Mouse (Mus musculus): ENCODE data around the gene Kbtbd12. TPM values are rescaled to one million over a fixed set of nuclear protein-coding genes. Genes with fewer than 3 reads are reported as not detected.

The Kbtbd12 gene
- polyA plus RNA-seq, 2 experiments, result 0.78 to 0.95 TPM

DNA sequence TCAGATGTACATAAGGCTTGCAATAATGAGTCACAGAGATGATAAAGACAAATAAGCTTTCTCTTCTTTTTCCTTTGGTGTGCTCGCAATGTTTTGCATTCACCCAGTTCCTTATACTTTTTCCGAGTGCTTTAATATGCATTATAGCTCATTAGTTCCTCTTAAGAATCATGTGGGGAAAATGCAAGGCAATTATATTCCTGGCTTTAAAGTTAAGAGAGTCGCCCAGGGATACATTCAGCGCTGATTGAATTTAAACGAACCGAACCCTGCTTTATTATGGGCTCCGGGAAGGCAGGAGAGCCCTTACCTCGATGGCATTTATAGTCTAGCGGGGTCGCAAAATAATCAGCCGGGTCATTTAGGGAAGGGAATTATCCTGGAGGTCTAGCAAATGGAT lies 10.8 kb downstream of the Kbtbd12 start:
- Histone ChIP-seq H3K4me1 (ENCODE audit: control insufficient read depth, insufficient read depth, low read length) (peaks cover 7% of the 10 kb centered on the region; the same call in 1 of the 2 replicates), H3K27me3 (ENCODE audit: control insufficient read depth, insufficient read depth, low read length) (no peaks in the 10 kb centered on the region), H3K27ac (replicated peaks; ENCODE audit: low read depth, low read length) (no peak overlapping the region), H3K4me2 (replicated peaks; ENCODE audit: low read depth, low read length, severe bottlenecking) (peak overlapping the region; percentile 95), H3K9me3 (ENCODE audit: control insufficient read depth, low read length) (no peaks in the 10 kb centered on the region), H3K9ac (ENCODE audit: low read depth, low read length, severe bottlenecking) (peak overlapping the region; percentile 54), H3K4me3 (replicated peaks; ENCODE audit: low read length) (peak overlapping the region; percentile 46), H3K36me3 (ENCODE audit: control insufficient read depth, insufficient read depth, low read length) (no peaks in the 10 kb centered on the region)
- no peak for DNase-seq (ENCODE audit: low spot score)
- TF ChIP-seq POLR2A (IDR thresholded peaks at IDR 0.05; ENCODE audit: borderline replicate concordance, extremely low read depth, insufficient read depth, insufficient read length), result no peak
- 10% methylated on average over 11 of the region's 11 CpGs for WGBS
- no peak for ATAC-seq (ENCODE audit: low FRiP score, low read depth)

DNA sequence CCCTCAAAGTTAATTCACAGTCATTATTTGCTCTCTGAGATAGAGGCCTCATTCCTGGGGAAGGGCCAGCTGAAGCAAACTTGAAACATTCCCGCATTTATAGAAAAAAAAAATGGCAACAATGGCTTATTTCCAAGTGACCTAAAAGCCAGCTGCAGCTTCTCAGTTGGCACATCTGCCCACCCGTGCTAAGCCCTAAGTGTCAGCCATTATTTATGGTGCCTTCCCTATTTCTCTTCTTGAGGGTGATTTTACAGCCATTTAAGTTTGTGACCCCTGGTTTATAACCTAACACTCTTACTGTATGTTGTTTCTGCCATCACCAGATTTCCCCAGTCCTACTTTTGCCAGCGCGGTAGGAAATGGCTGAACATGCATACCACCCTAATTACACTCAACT lies 11.3 kb downstream of the Kbtbd12 start:
- Histone ChIP-seq H3K4me3 (replicated peaks; ENCODE audit: low read length) (no peak overlapping the region), H3K9me3 (ENCODE audit: control insufficient read depth, low read length) (no peaks in the 10 kb centered on the region), H3K4me2 (replicated peaks; ENCODE audit: low read depth, low read length, severe bottlenecking) (no peak overlapping the region; the same call in 1 of the 2 replicates), H3K4me1 (ENCODE audit: control insufficient read depth, insufficient read depth, low read length) (peaks cover 7% of the 10 kb centered on the region; the same call in 1 of the 2 replicates), H3K27me3 (ENCODE audit: control insufficient read depth, insufficient read depth, low read length) (no peaks in the 10 kb centered on the region), H3K9ac (ENCODE audit: low read depth, low read length, severe bottlenecking) (no peak overlapping the region), H3K27ac (replicated peaks; ENCODE audit: low read depth, low read length) (no peak overlapping the region), H3K36me3 (ENCODE audit: control insufficient read depth, insufficient read depth, low read length) (no peaks in the 10 kb centered on the region)
- ATAC-seq (ENCODE audit: low FRiP score, low read depth), result no peak
- no peak for DNase-seq (ENCODE audit: low spot score)
- no peak for TF ChIP-seq POLR2A (IDR thresholded peaks at IDR 0.05; ENCODE audit: borderline replicate concordance, extremely low read depth, insufficient read depth, insufficient read length)
- WGBS, result 17% methylated on average over 4 of the region's 4 CpGs

DNA sequence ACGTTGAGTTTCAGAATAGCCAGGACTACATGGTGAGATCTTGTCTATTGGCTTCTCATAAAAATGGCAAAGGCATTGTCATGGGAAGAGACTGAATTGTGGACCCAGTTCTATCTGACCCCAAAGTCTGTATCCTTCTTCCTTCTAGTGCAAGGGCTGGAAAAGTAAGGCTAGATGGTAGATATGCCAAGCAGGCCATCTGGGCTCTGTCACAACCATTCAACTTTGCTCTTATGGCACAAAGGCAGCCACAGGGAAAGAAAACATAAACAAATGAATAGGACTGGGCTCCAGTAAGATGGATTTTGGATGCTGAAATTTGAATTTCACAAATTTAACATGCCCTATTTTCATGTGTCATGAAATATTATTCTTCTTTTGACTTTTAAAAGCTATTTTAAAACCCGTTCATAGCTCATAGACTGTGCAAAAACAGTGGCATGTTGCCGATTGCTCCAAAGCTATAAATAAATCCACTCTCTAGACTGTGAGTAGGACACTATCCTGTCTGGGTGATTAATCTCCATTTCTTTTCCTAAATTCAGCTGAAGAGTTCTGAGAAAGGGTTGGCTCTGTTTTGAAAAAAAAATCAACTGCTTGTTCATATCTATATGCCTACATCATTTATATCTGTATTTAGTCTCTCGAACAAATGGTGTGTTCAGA lies 15.8 kb downstream of the Kbtbd12 start:
- DNase-seq (ENCODE audit: low spot score), result no peak
- H3K9ac ChIP-seq (ENCODE audit: low read depth, low read length, severe bottlenecking), result no peak overlapping the region
- no peak for TF ChIP-seq POLR2A (IDR thresholded peaks at IDR 0.05; ENCODE audit: borderline replicate concordance, extremely low read depth, insufficient read depth, insufficient read length)
- H3K36me3 ChIP-seq (ENCODE audit: control insufficient read depth, insufficient read depth, low read length), result no peaks in the 10 kb centered on the region
- H3K27ac ChIP-seq (replicated peaks; ENCODE audit: low read depth, low read length), result no peak overlapping the region
- H3K4me1 ChIP-seq (ENCODE audit: control insufficient read depth, insufficient read depth, low read length), result peaks cover 3% of the 10 kb centered on the region; the same call in 1 of the 2 replicates
- WGBS, result 73% methylated on average over 4 of the region's 4 CpGs
- no peak overlapping the region for H3K4me3 ChIP-seq (replicated peaks; ENCODE audit: low read length)
- H3K9me3 ChIP-seq (ENCODE audit: control insufficient read depth, low read length), result no peaks in the 10 kb centered on the region
- no peak overlapping the region for H3K4me2 ChIP-seq (replicated peaks; ENCODE audit: low read depth, low read length, severe bottlenecking)
- H3K27me3 ChIP-seq (ENCODE audit: control insufficient read depth, insufficient read depth, low read length), result no peaks in the 10 kb centered on the region
- no peak for ATAC-seq (ENCODE audit: low FRiP score, low read depth)

DNA sequence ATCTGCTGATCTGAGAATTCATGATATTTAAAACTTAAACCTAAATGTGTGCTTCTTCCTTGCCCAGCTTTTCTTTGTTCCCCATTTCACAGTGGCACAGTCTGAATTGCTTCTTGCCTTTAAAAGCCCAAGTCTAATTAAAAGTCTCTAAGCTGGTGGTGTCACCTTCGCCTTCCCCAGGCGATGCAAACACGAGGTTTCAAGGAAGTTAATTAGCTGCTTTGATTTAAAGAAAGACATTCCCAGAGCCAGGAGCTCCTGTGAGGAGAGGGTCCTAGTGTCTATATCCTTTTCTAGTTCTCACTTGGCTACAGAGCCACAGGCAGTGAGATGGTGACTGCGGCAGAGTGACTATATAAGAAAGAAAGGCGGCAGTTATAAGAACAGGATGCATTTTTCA lies 18.2 kb downstream of the Kbtbd12 start:
- no peak for ATAC-seq (ENCODE audit: low FRiP score, low read depth)
- no peak for DNase-seq (ENCODE audit: low spot score)

DNA sequence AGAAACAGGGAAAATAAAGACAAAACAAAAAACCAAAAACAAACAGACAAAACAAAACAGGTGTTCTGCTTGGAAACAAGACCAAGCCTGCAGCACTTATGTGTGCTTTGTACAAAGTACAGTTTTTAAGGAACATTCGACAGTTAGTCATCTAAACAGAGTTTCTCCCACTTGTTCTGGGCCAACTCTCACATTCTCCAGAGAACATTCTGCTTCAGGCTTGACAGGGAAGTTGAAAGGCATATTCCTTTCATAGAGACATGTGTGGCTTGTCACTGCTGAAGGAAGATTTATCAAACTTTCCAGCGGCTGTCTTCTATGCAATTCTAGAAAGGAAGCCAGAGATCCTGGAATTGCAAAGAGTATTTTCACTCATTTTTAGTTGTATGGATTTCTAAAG lies 22.4 kb downstream of the Kbtbd12 start:
- Histone ChIP-seq H3K9ac (ENCODE audit: low read depth, low read length, severe bottlenecking) (no peak overlapping the region), H3K27me3 (ENCODE audit: control insufficient read depth, insufficient read depth, low read length) (no peaks in the 10 kb centered on the region), H3K9me3 (ENCODE audit: control insufficient read depth, low read length) (no peaks in the 10 kb centered on the region), H3K4me1 (ENCODE audit: control insufficient read depth, insufficient read depth, low read length) (no peaks in the 10 kb centered on the region), H3K4me2 (replicated peaks; ENCODE audit: low read depth, low read length, severe bottlenecking) (no peak overlapping the region), H3K4me3 (replicated peaks; ENCODE audit: low read length) (no peak overlapping the region), H3K36me3 (ENCODE audit: control insufficient read depth, insufficient read depth, low read length) (no peaks in the 10 kb centered on the region), H3K27ac (replicated peaks; ENCODE audit: low read depth, low read length) (no peak overlapping the region)
- DNase-seq (ENCODE audit: low spot score) (no peak), ATAC-seq (ENCODE audit: low FRiP score, low read depth) (no peak)
- 74% methylated on average over 2 of the region's 2 CpGs for WGBS
- no peak for TF ChIP-seq POLR2A (IDR thresholded peaks at IDR 0.05; ENCODE audit: borderline replicate concordance, extremely low read depth, insufficient read depth, insufficient read length)

More for the DNA sequence above, 18.2 kb downstream of the Kbtbd12 start:
- 37% methylated on average over 5 of the region's 5 CpGs for WGBS
- no peaks in the 10 kb centered on the region for H3K9me3 ChIP-seq (ENCODE audit: control insufficient read depth, low read length)
- TF ChIP-seq POLR2A (IDR thresholded peaks at IDR 0.05; ENCODE audit: borderline replicate concordance, extremely low read depth, insufficient read depth, insufficient read length), result no peak
- H3K27me3 ChIP-seq (ENCODE audit: control insufficient read depth, insufficient read depth, low read length), result no peaks in the 10 kb centered on the region
- no peak overlapping the region for H3K4me2 ChIP-seq (replicated peaks; ENCODE audit: low read depth, low read length, severe bottlenecking)
- H3K9ac ChIP-seq (ENCODE audit: low read depth, low read length, severe bottlenecking), result no peak overlapping the region
- H3K27ac ChIP-seq (replicated peaks; ENCODE audit: low read depth, low read length), result no peak overlapping the region
- no peaks in the 10 kb centered on the region for H3K36me3 ChIP-seq (ENCODE audit: control insufficient read depth, insufficient read depth, low read length)
- no peak overlapping the region for H3K4me3 ChIP-seq (replicated peaks; ENCODE audit: low read length)
- no peaks in the 10 kb centered on the region for H3K4me1 ChIP-seq (ENCODE audit: control insufficient read depth, insufficient read depth, low read length)

Measured in limb, embryonic 14.5 days (tissue).